Mouse (Mus musculus): ENCODE results near the gene Espl1. TPM values are rescaled to one million over a fixed set of nuclear protein-coding genes. Genes with fewer than 3 reads are reported as not detected.

Espl1 gene
- polyA plus RNA-seq, 1 experiment from 2014 or later, result 9.1 TPM

DNA sequence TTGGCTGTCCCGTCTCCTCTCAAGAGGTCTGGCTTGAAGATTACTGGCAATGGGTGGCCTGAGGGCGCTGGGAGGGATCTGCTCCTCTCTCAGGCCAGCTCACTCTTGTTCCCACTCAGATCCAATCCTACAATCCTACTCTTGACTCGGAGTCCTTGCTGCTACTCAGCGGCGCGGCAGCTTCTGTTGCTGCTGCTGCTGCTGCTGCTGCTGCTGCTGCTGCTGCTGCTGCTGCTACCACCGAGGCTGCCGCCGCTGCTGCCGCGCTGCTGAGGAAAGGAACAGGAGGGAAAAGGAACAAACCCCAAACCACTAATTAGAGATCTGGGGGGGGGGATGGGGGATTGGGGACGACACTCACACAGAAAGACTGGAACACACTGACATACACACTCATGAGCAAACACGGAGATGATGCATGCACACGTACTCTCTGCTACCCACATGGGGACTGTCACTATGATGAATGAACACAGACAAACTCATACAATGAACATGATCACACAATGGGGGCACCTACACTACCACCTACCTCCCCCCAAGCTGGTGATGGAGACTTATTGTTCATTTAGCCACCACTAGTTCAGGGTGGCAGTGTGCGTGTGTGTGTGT is 70.8 kb downstream of the Espl1 start, which contains the start of gene Sp7:
Gene Sp7, minus strand, starts transcription at position 450 of the 612 bp plus-strand sequence.
- 10% methylated on average over 15 of the region's 15 CpGs for WGBS
- Histone ChIP-seq H3K27ac (replicated peaks; ENCODE audit: low read depth, low read length) (no peak within 1 kb of the TSS), H3K9ac (replicated peaks; ENCODE audit: low read length) (peak within 1 kb of the TSS; percentile 21; the same call in 1 of the 2 replicates), H3K4me1 (ENCODE audit: control insufficient read depth, insufficient read depth, low read length) (0 out of 2 replicates have a peak, but pooled peaks cover 5% of the 10 kb centered on the region), H3K27me3 (ENCODE audit: control insufficient read depth, insufficient read depth, low read length) (peaks cover 5% of the 10 kb centered on the region; the same call in 1 of the 2 replicates), H3K36me3 (ENCODE audit: control insufficient read depth, insufficient read depth, low read length) (no peaks in the 10 kb centered on the region), H3K4me3 (replicated peaks; ENCODE audit: low read depth, low read length) (peak within 1 kb of the TSS; percentile 24), H3K9me3 (ENCODE audit: control insufficient read depth, low read length) (no peaks in the 10 kb centered on the region), H3K4me2 (ENCODE audit: low read length) (peak within 1 kb of the TSS; percentile 43)
- ATAC-seq (ENCODE audit: low FRiP score, low TSS enrichment), result no peak
- peak; percentile 67 for DNase-seq

DNA sequence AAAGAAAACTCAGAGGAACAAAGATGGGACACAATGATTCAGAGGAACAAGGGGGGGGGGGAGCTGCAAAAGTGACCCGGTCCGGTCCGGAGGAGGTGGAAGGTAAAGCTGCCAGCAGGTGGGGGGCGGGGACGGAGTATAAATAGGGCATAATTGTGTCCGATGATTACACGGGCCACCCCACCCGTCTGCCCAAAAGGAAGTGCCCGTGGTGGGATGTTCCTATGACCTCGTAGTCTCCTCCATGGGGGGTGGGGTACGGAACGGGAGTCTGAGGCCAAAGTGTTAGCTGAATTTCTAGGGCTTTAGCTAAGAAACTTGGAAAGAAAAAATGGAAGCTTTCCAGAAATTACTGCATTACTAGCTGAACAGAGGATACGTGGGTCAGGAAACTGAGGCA is 73.9 kb downstream of the Espl1 start:
- H3K36me3 ChIP-seq (ENCODE audit: control insufficient read depth, insufficient read depth, low read length), result no peaks in the 10 kb centered on the region
- H3K4me1 ChIP-seq (ENCODE audit: control insufficient read depth, insufficient read depth, low read length), result 0 out of 2 replicates have a peak, but pooled peaks cover 5% of the 10 kb centered on the region
- WGBS, result 10% methylated on average over 13 of the region's 13 CpGs
- H3K4me2 ChIP-seq (ENCODE audit: low read length), result no peak overlapping the region
- H3K4me3 ChIP-seq (replicated peaks; ENCODE audit: low read depth, low read length), result no peak overlapping the region
- DNase-seq (no peak), ATAC-seq (ENCODE audit: low FRiP score, low TSS enrichment) (no peak)
- no peaks in the 10 kb centered on the region for H3K9me3 ChIP-seq (ENCODE audit: control insufficient read depth, low read length)
- no peak overlapping the region for H3K9ac ChIP-seq (replicated peaks; ENCODE audit: low read length)
- H3K27ac ChIP-seq (replicated peaks; ENCODE audit: low read depth, low read length), result no peak overlapping the region
- peaks cover 5% of the 10 kb centered on the region; the same call in 1 of the 2 replicates for H3K27me3 ChIP-seq (ENCODE audit: control insufficient read depth, insufficient read depth, low read length)

- WGBS, result 10% methylated on average over 10 of the region's 10 CpGs
- Histone ChIP-seq H3K27ac (replicated peaks; ENCODE audit: low read depth, low read length) (no peak overlapping the region), H3K9me3 (ENCODE audit: control insufficient read depth, low read length) (no peaks in the 10 kb centered on the region), H3K36me3 (ENCODE audit: control insufficient read depth, insufficient read depth, low read length) (no peaks in the 10 kb centered on the region), H3K4me2 (ENCODE audit: low read length) (no peak overlapping the region), H3K27me3 (ENCODE audit: control insufficient read depth, insufficient read depth, low read length) (peaks cover 5% of the 10 kb centered on the region; the same call in 1 of the 2 replicates), H3K9ac (replicated peaks; ENCODE audit: low read length) (no peak overlapping the region), H3K4me3 (replicated peaks; ENCODE audit: low read depth, low read length) (no peak overlapping the region), H3K4me1 (ENCODE audit: control insufficient read depth, insufficient read depth, low read length) (0 out of 2 replicates have a peak, but pooled peaks cover 5% of the 10 kb centered on the region)
- ATAC-seq (ENCODE audit: low FRiP score, low TSS enrichment), result no peak
- no peak for DNase-seq
Observed at GRCm38 (mm10) chr15:102370727-102371126, 74.7 kb downstream of the Espl1 start.

Other genes with a start within 250 kb of the Espl1 start
- 76.7 and 98.8 TPM in 2 replicates for gene Eif4b, start 222.5 kb upstream of the Espl1 start, polyA plus RNA-seq (2014; fragmentation: Nextera tagmentation; extraction: Ambion mirVana)
- gene Tns2, start 195.9 kb upstream of the Espl1 start, polyA plus RNA-seq (2014; fragmentation: Nextera tagmentation; extraction: Ambion mirVana), result 3.6 and 8.9 TPM in 2 replicates
- gene Spryd3, start 160.0 kb upstream of the Espl1 start, polyA plus RNA-seq (2014; fragmentation: Nextera tagmentation; extraction: Ambion mirVana), result 40.2 and 52.5 TPM in 2 replicates
- 1.3 and 1.6 TPM in 2 replicates for gene Igfbp6, start 151.9 kb upstream of the Espl1 start, polyA plus RNA-seq (2014; fragmentation: Nextera tagmentation; extraction: Ambion mirVana)
- not detected in 2 replicates for gene Soat2, start 145.7 kb upstream of the Espl1 start, polyA plus RNA-seq (2014; fragmentation: Nextera tagmentation; extraction: Ambion mirVana)
- 43.5 and 57.7 TPM in 2 replicates for gene Zfp740, start 93.0 kb upstream of the Espl1 start, polyA plus RNA-seq (2014; fragmentation: Nextera tagmentation; extraction: Ambion mirVana)
- gene Csad, start 91.5 kb upstream of the Espl1 start, polyA plus RNA-seq (2014; fragmentation: Nextera tagmentation; extraction: Ambion mirVana), result 25.9 and 28.1 TPM in 2 replicates
- gene Itgb7, start 64.3 kb upstream of the Espl1 start, polyA plus RNA-seq (2014; fragmentation: Nextera tagmentation; extraction: Ambion mirVana), result 0.57 and 0.78 TPM in 2 replicates
- gene Rarg, start 38.7 kb upstream of the Espl1 start, polyA plus RNA-seq (2014; fragmentation: Nextera tagmentation; extraction: Ambion mirVana), result 2.3 and 3.6 TPM in 2 replicates
- 0.09 TPM in 1 of 2 replicates, not detected in the other for gene Gm9918, start 25.7 kb upstream of the Espl1 start, polyA plus RNA-seq (2014; fragmentation: Nextera tagmentation; extraction: Ambion mirVana)
- 51.9 and 53.3 TPM in 2 replicates for gene Mfsd5, start 16.8 kb upstream of the Espl1 start, polyA plus RNA-seq (2014; fragmentation: Nextera tagmentation; extraction: Ambion mirVana)
- gene Pfdn5, start 29.9 kb downstream of the Espl1 start, polyA plus RNA-seq (2014; fragmentation: Nextera tagmentation; extraction: Ambion mirVana), result 562 and 649 TPM in 2 replicates
- gene Myg1, start 35.4 kb downstream of the Espl1 start, polyA plus RNA-seq (2014; fragmentation: Nextera tagmentation; extraction: Ambion mirVana), result 80.4 and 89.0 TPM in 2 replicates
- 27.6 and 30.6 TPM in 2 replicates for gene Aaas, start 54.5 kb downstream of the Espl1 start, polyA plus RNA-seq (2014; fragmentation: Nextera tagmentation; extraction: Ambion mirVana)
- 0.21 TPM in 1 of 2 replicates, not detected in the other for gene Sp7, start 70.9 kb downstream of the Espl1 start, polyA plus RNA-seq (2014; fragmentation: Nextera tagmentation; extraction: Ambion mirVana)
- 6.0 and 7.4 TPM in 2 replicates for gene Sp1, start 109.9 kb downstream of the Espl1 start, polyA plus RNA-seq (2014; fragmentation: Nextera tagmentation; extraction: Ambion mirVana)
- 0.18 and 0.39 TPM in 2 replicates for gene Amhr2, start 149.1 kb downstream of the Espl1 start, polyA plus RNA-seq (2014; fragmentation: Nextera tagmentation; extraction: Ambion mirVana)
- 127 and 133 TPM in 2 replicates for gene Prr13, start 162.8 kb downstream of the Espl1 start, polyA plus RNA-seq (2014; fragmentation: Nextera tagmentation; extraction: Ambion mirVana)
- gene Pcbp2, start 174.3 kb downstream of the Espl1 start, polyA plus RNA-seq (2014; fragmentation: Nextera tagmentation; extraction: Ambion mirVana), result 187 TPM in 2 replicates
- gene Gm10337, start 207.5 kb downstream of the Espl1 start, polyA plus RNA-seq (2014; fragmentation: Nextera tagmentation; extraction: Ambion mirVana), result 9.6 TPM in 1 of 2 replicates, not detected in the other
- gene Map3k12, start 220.8 kb downstream of the Espl1 start, polyA plus RNA-seq (2014; fragmentation: Nextera tagmentation; extraction: Ambion mirVana), result 44.2 and 47.9 TPM in 2 replicates
- 76.3 and 90.7 TPM in 2 replicates for gene Tarbp2, start 221.9 kb downstream of the Espl1 start, polyA plus RNA-seq (2014; fragmentation: Nextera tagmentation; extraction: Ambion mirVana)
- gene Npff, start 228.7 kb downstream of the Espl1 start, polyA plus RNA-seq (2014; fragmentation: Nextera tagmentation; extraction: Ambion mirVana), result 1.3 and 2.7 TPM in 2 replicates